Mouse (Mus musculus) layer of hippocampus, adult 18-20 months (tissue): ENCODE measurements around the gene Phxr2. TPM values are rescaled to one million over a fixed set of nuclear protein-coding genes. Genes with fewer than 3 reads are reported as not detected.

Source experiments
- DNase-seq, 2 experiments: peaks; one replicate each; pipeline ENCODE4 v3.0.0; 2022; ENCODE audit warnings: low spot score in 2 of 2
- total RNA-seq, 2 experiments: library from RNA; stranded (reverse); gene quantifications; 2 replicates each; pipeline ENCODE4 v1.2.3; 2021

Gene Phxr2
- total RNA-seq, 2 experiments from 2014 or later = not detected

- peak in 1 of 2 experiments; percentile 59 for DNase-seq
Observed at GRCm38 (mm10) chr10:99097374-99097773, 28.8 kb downstream of the Phxr2 start.

- no peak for DNase-seq
Observed at GRCm38 (mm10) chr10:99095114-99095513, 31.0 kb downstream of the Phxr2 start.

- no peak for DNase-seq
Observed at GRCm38 (mm10) chr10:99093364-99093763, 32.8 kb downstream of the Phxr2 start.

- DNase-seq = no peak
Observed at GRCm38 (mm10) chr10:99089906-99090305, 36.2 kb downstream of the Phxr2 start.

GRCm38 (mm10) chr10:99086029-99086428 is 40.1 kb downstream of the Phxr2 start:
- no peak for DNase-seq

- DNase-seq = no peak
Observed at GRCm38 (mm10) chr10:99085240-99085587, 40.9 kb downstream of the Phxr2 start.

- peak; percentile 77 to 95 for DNase-seq
Observed at GRCm38 (mm10) chr10:99084397-99085239, 41.5 kb downstream of the Phxr2 start.

- no peak for DNase-seq
Observed at GRCm38 (mm10) chr10:99083431-99084003, 42.6 kb downstream of the Phxr2 start.

- DNase-seq = no peak
Observed at GRCm38 (mm10) chr10:99081569-99081990, 44.5 kb downstream of the Phxr2 start.

- no peak for DNase-seq
Observed at GRCm38 (mm10) chr10:99078621-99079020, 47.5 kb downstream of the Phxr2 start.

- DNase-seq = peak in 1 of 2 experiments; percentile 61
Observed at GRCm38 (mm10) chr10:99076113-99076895, 49.8 kb downstream of the Phxr2 start.

Other genes starting within 250 kb of the Phxr2 start
- gene Atp2b1, start 211.9 kb downstream of the Phxr2 start, total RNA-seq = 1,000 to 10,000 TPM in 1 of 2 experiments, 100 to 1,000 TPM in 1; 905 to 1,057 TPM
- gene Poc1b, start 19.3 kb downstream of the Phxr2 start, total RNA-seq = 1 to 10 TPM; 6.7 to 7.3 TPM
- 1 to 10 TPM; 2.7 to 3.1 TPM for gene Galnt4, start 18.2 kb downstream of the Phxr2 start, total RNA-seq
- 10 to 100 TPM; 80.3 to 83.0 TPM for gene Dusp6, start 136.9 kb upstream of the Phxr2 start, total RNA-seq